In the genomic region with DNA sequence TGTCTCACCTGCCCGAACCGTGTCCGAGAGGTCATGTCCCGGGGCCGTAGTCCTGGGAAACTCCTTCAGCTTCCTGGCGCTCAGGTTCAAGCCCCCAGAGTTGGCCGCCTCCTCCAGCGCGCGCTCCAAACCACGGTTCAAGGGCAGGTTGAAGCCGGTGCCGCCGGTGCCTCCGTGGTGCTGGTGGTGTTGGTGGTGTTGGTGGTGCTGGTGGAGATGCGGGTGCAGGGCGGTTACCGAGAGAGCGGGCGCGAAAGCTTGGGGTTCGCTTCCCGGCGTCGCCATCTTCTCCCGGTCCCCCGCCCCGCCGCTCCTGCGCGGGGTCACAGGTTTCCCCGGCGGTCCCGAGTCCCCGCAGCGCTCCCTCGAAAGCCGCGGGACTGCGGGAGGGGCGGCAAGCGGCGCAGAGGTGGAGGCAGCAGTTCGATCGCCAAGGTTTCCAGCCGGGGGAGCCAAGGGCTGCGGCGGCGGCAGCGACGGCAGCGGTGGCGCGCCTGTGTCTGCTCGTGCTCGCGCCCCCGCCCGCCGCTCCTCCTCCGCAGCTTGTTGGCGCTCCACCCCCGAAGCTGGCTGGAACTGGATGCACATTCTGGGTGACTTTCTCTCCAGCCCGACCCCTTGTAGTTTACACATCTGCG, we compare ENCODE assay signal across 8 mouse cellular contexts. TPM values are rescaled to one million over a fixed set of nuclear protein-coding genes. Genes with fewer than 3 reads are reported as not detected.
DNase-seq lines count a peak whose midpoint lies in the region; ATAC-seq and TF ChIP-seq lines count a peak whose summit lies in the region.

Gene Lrch1, minus strand, starts transcription at position 501 of the 638 bp plus-strand sequence.

- peak within 1 kb of the TSS; percentile 84 for H3K4me2 ChIP-seq in forebrain, embryonic 13.5 days
- H3K4me2 ChIP-seq in neural tube, embryonic 15.5 days = peak within 1 kb of the TSS; percentile 68

- no peaks in the 10 kb centered on the region for H3K36me3 ChIP-seq in ES-Bruce4 (ENCODE audit: control insufficient read depth, insufficient read depth, low read length, poor library complexity, severe bottlenecking)
- no peaks in the 10 kb centered on the region; the same call in 1 of the 2 replicates for H3K36me3 ChIP-seq in forebrain, embryonic 13.5 days (ENCODE audit: poor library complexity, severe bottlenecking)
- H3K36me3 ChIP-seq in neural tube, embryonic 15.5 days = no peaks in the 10 kb centered on the region

- TF ChIP-seq CTCF in ES-Bruce4 (IDR thresholded peaks at IDR 0.05; ENCODE audit: low read depth, low read length) = no peak
- no peak for TF ChIP-seq CTCF in lung, adult 2 months (IDR thresholded peaks at IDR 0.05; ENCODE audit: insufficient read depth, low read length)

- 0 out of 2 replicates have a peak, but pooled peaks have one; percentile 35 for TF ChIP-seq EP300 in ES-Bruce4 (IDR thresholded peaks at IDR 0.05; ENCODE audit: insufficient read depth, low read depth, low read length)

- ATAC-seq in forebrain, embryonic 13.5 days = peak; percentile 83
- peak; percentile 85 for ATAC-seq in neural tube, embryonic 15.5 days (ENCODE audit: low FRiP score)

- H3K27me3 ChIP-seq in ES-Bruce4 (ENCODE audit: control insufficient read depth, insufficient read depth, low read length, poor library complexity, severe bottlenecking) = no peaks in the 10 kb centered on the region
- H3K27me3 ChIP-seq in forebrain, embryonic 13.5 days = no peaks in the 10 kb centered on the region
- no peaks in the 10 kb centered on the region for H3K27me3 ChIP-seq in neural tube, embryonic 15.5 days (replicated peaks)

- no peaks in the 10 kb centered on the region for H3K4me1 ChIP-seq in ES-Bruce4 (ENCODE audit: control insufficient read depth, insufficient read depth, low read length)
- peaks cover 26% of the 10 kb centered on the region for H3K4me1 ChIP-seq in forebrain, embryonic 13.5 days
- H3K4me1 ChIP-seq in lung, adult 2 months (ENCODE audit: control insufficient read depth, insufficient read depth, low read length) = peaks cover 24% of the 10 kb centered on the region
- peaks cover 36% of the 10 kb centered on the region for H3K4me1 ChIP-seq in neural tube, embryonic 15.5 days

- TF ChIP-seq POLR2A in ES-Bruce4 (IDR thresholded peaks at IDR 0.05; ENCODE audit: insufficient read depth, low read length) = no peak
- peak; percentile 66; the same call in 1 of the 2 replicates for TF ChIP-seq POLR2A in lung, adult 2 months (IDR thresholded peaks at IDR 0.05; ENCODE audit: borderline replicate concordance, extremely low read depth, low read depth, low read length)

- H3K4me3 ChIP-seq in ES-Bruce4 (ENCODE audit: low read depth, low read length) = peak within 1 kb of the TSS; percentile 82
- peak within 1 kb of the TSS; percentile 86 for H3K4me3 ChIP-seq in forebrain, embryonic 13.5 days
- peak within 1 kb of the TSS; percentile 88 for H3K4me3 ChIP-seq in lung, adult 2 months (replicated peaks; ENCODE audit: extremely low read depth, low read depth, low read length)
- H3K4me3 ChIP-seq in neural tube, embryonic 15.5 days (replicated peaks) = peak within 1 kb of the TSS; percentile 96

- H3K9ac ChIP-seq in ES-Bruce4 (ENCODE audit: low read depth, poor library complexity, severe bottlenecking) = peak within 1 kb of the TSS; percentile 71
- H3K9ac ChIP-seq in forebrain, embryonic 13.5 days = peak within 1 kb of the TSS; percentile 89
- H3K9ac ChIP-seq in neural tube, embryonic 15.5 days (replicated peaks) = peak within 1 kb of the TSS; percentile 96

- H3K9me3 ChIP-seq in ES-Bruce4 (replicated peaks; ENCODE audit: control insufficient read depth, insufficient read depth, low read length, poor library complexity, severe bottlenecking) = no peaks in the 10 kb centered on the region
- no peaks in the 10 kb centered on the region for H3K9me3 ChIP-seq in forebrain, embryonic 13.5 days (replicated peaks)
- no peaks in the 10 kb centered on the region for H3K9me3 ChIP-seq in neural tube, embryonic 15.5 days (replicated peaks)

- peak; percentile 73 for DNase-seq in c-Kit-positive CD71-positive TER-119-positive erythroid progenitor cells, embryonic 14.5 days (ENCODE audit: low spot score)
- DNase-seq in heart, postnatal 10 days = peak; percentile 89 to 92
- peak; percentile 76 to 85 for DNase-seq in layer of hippocampus, adult 18-20 months (ENCODE audit: low spot score in 2 of 2)
- peak; percentile 85 for DNase-seq in lung, adult 2 months
- peak; percentile 80 for DNase-seq in testis, postnatal 14 days (ENCODE audit: low spot score)

- intact Hi-C loops in heart, postnatal 10 days (cut with DNase I) = loop anchor here (2.0 to 5.0 kb wide), 4 partner anchors 100 to 183 kb away; no protein-coding TSS in a partner anchor

- WGBS in forebrain, embryonic 13.5 days = 0% methylated on average over 58 of the region's 65 CpGs
- WGBS in lung, adult 2 months = 1% methylated on average over 64 of the region's 65 CpGs
- WGBS in neural tube, embryonic 15.5 days = 0% methylated on average over 57 of the region's 65 CpGs

- H3K27ac ChIP-seq in ES-Bruce4 (ENCODE audit: insufficient read depth, low read length) = no peak within 1 kb of the TSS
- peak within 1 kb of the TSS; percentile 82 for H3K27ac ChIP-seq in forebrain, embryonic 13.5 days
- H3K27ac ChIP-seq in neural tube, embryonic 15.5 days (replicated peaks) = peak within 1 kb of the TSS; percentile 95

RNA-seq across cellular contexts. Expression of gene Lrch1, which starts in this region (rescaled TPM):
- 16.2 and 17.0 TPM in 2 replicates for polyA plus RNA-seq in ES-Bruce4 (2011; ENCODE audit: insufficient read depth, insufficient read length, low read depth, missing spikeins)
- 7.9 and 8.3 TPM in 2 replicates for polyA plus RNA-seq in forebrain, embryonic 13.5 days (2015; fragmentation: Nextera tagmentation; extraction: Ambion mirVana)
- total RNA-seq in heart, postnatal 10 days (2021) = 10 to 100 TPM; 19.6 to 20.5 TPM
- total RNA-seq in layer of hippocampus, adult 18-20 months (2021) = 10 to 100 TPM; 20.4 to 23.1 TPM
- 21.9 and 22.6 TPM in 2 replicates for polyA plus RNA-seq in lung, adult 2 months (2012; rRNA removed)
- polyA plus RNA-seq in neural tube, embryonic 15.5 days (2015; fragmentation: Nextera tagmentation; extraction: Ambion mirVana) = 19.6 and 20.6 TPM in 2 replicates
